Mouse (Mus musculus): ENCODE data around the gene Dnm3.
A peak's percentile ranks its signal among the peaks of the same experiment; 100 is the strongest.

Gene Dnm3

GRCm38 (mm10) chr1:162242980-162243650 is 234.7 kb downstream of the Dnm3 start:
- DNase-seq = peak; percentile 9

GRCm38 (mm10) chr1:162240720-162241119 is 237.1 kb downstream of the Dnm3 start:
- DNase-seq = peak; percentile 77

GRCm38 (mm10) chr1:162238646-162239045 is 239.2 kb downstream of the Dnm3 start:
- DNase-seq = peak; percentile 58

DNA sequence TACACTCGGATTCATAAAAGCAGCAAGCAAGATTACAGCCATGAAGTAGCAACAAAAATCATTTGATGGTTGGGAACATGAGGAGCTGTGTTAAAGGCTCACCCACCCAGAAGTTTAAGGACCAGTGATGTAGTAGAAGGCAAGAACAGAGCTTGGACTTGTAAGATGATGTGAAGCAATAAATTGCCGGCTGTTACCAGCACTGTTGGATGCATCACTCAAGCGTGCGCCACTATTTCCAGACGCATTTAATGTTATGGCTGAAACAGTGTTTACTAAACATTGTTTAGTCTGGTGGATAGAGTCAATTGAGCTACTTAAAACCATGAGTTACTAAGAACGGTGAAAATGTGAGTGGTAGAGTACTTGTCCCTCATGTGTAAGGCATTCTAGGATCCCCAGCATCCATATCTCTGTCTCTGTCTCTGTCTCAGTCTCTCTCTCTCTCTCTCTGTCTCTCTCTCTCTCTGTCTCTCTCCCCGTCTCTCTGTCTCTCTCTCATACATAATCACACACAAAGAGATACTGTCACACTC is 241.1 kb downstream of the Dnm3 start:
- peak; percentile 10 for DNase-seq

GRCm38 (mm10) chr1:162225621-162226147 is 252.2 kb downstream of the Dnm3 start:
- DNase-seq = peak; percentile 76

GRCm38 (mm10) chr1:162224817-162225605 is 252.8 kb downstream of the Dnm3 start:
- DNase-seq = peak; percentile 58

GRCm38 (mm10) chr1:162224061-162224460 is 253.8 kb downstream of the Dnm3 start:
- no peak for DNase-seq

DNA sequence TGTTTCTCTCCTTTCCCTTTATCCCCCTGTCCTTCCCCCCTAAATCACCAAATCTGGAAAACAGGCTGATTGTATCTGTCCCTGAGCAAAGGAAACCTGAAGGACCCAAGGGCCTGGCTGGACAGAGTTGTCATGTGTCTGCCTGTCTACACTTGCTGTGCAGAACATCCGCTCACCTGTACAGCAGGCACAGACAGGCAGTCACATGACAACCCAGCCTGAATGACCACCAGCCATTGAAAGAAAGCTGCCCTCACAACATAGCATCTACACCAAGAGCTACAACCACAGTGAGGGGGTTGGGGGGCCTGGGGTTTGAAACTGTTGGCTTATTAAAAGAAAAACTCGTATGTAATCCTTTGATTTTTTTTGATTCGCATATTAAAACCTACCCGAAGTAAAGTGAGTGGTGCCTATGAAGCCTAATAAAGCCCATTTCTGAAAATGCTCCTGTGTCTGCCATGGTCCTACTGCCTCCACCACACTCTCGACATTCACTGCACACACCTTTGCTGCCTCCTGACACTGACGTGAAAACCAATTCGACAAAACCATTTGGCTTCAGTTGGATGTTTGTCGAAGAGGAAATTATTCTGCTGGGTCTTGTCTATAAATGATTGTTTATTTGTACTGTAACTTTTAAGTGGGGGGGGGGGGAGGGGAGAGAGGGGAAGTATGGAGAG is 254.4 kb downstream of the Dnm3 start:
- DNase-seq = peak; percentile 88

DNA sequence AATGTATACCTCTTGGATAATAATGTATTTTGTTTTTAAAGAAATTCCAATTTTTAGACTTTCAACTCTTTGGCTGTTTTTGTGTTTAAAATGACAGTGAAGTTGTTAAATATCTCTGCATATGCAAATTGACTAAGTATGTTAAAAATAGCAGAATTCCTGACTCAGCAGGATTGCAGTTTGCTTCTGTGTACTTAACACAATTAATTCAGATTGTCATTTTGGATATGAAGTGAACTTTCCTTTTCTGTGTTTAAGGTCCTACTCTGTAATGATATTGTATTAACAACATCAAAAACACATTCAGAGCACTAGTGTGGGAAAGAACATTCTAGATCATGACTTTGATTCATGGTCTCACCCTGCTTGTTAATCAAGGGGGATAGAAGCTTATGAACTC is 255.5 kb downstream of the Dnm3 start:
- no peak for DNase-seq

DNA sequence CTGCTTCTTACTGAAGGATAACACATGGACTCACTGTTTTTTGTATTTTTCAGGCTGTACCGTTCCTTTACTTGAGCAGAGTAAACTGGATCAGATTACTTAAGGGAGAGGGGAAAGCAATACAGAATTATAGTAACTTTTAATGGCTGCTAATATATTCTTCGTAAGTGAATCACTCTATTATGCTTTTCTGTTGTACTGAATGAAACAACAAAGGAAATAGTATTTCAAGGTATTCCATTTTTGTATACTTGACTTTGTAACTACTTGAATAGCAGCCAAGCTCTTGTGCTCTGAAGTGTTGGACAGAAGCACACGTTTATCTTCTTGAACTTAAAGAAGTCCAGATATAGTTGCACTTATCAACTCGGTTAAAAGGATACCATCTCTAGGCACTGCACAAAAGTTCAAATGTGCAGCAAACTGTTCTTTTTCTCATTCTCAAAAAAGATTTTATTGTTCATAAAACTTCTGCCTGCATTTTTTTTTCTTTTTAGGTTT is 256.0 kb downstream of the Dnm3 start:
- DNase-seq = peak; percentile 6

- no peak for DNase-seq
Observed at GRCm38 (mm10) chr1:162220891-162221290, 256.9 kb downstream of the Dnm3 start.

DNA sequence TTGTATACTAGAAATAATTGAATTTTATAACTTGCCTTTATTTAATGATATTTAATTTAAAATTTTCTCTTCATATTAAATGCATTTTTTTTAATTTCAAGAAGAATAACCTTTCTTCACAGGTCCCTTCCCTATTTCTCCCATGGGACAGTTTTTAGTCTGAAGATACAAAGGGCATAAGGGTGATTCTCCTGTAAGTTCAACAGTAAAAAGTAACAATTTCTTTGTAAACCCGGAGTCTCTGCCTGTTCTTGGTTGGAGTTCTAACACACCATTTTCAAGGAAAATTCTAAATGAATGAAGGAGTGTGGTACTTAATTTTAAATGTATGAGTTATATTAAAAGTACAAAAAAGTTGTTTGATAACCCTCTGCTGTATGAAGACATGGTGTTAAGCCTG is 258.1 kb downstream of the Dnm3 start:
- DNase-seq = no peak

GRCm38 (mm10) chr1:162218530-162219180 is 259.2 kb downstream of the Dnm3 start:
- peak; percentile 90 for DNase-seq

DNA sequence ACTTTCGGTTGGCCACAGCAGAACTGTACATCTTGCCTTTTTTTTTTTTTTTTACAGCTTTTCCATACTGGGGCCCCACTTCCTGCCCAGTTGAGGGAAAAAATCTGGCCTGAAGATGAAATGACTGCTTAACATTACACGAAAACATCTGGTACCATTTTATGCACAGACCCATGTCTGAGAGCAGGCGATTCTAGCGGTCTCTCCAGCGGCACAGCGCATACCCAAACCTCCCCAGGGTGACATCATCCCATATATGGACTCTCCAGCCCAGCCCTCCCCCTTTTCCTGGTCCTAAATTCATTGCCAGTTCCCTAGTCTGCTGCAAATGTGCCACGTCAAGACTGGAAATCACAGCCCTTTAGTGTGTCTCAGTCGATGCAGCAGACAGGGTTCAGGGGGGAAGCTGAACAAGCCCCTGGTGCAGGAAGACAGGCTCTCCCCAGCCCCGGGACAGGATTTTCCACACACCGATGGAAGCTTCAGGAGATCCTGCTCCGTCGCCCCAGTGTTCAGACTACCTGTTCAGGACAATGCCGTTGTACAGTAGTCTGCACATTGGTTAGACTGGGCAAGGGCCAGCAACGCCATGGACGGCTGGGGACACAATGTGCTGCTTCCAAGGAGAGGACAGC is 260.4 kb downstream of the Dnm3 start:
- peak; percentile 99 for DNase-seq

GRCm38 (mm10) chr1:162216656-162217055 is 261.2 kb downstream of the Dnm3 start:
- peak; percentile 82 for DNase-seq

DNA sequence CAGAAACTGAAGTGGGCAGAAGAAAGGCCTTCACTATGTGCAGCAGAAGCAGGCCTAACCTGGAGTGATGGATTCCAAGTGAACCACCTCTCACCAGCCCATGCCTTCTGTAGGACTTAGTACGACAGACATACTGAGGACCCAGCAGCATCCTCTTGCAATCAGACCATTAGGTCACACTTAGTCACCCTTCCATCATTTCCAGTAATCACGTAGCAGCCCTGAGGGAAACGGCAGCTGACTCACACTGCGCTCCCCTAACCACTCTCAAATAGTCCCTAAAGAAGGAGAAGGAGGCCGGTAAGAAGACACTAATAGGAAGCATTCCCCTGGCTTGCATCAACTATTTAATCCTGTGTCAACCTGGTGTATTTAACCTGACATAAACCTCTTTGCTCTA is 262.1 kb downstream of the Dnm3 start:
- peak; percentile 76 for DNase-seq

GRCm38 (mm10) chr1:162213066-162213465 is 264.8 kb downstream of the Dnm3 start:
- no peak for DNase-seq

DNA sequence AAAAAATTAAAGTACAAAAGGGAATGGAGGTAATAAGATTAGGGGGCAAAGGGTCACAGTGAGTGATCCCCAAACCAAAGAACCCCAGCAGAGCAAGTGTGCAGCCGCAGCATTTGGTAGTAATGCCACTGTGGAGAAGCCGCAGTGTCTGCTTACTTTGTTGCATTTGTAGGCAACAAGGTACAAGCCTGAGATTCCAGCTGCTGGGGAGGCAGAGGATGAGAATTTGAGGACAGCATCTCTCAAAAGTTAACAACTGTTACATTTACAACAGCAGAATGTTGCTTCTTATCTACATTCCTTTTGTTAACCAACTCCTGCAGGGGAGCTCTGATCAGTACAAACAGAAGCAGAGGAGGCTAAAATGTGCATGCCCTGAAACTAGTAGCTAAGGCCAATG is 267.3 kb downstream of the Dnm3 start:
- DNase-seq = peak; percentile 72

- no peak for DNase-seq
Observed at GRCm38 (mm10) chr1:162209487-162210149, 268.2 kb downstream of the Dnm3 start.

DNA sequence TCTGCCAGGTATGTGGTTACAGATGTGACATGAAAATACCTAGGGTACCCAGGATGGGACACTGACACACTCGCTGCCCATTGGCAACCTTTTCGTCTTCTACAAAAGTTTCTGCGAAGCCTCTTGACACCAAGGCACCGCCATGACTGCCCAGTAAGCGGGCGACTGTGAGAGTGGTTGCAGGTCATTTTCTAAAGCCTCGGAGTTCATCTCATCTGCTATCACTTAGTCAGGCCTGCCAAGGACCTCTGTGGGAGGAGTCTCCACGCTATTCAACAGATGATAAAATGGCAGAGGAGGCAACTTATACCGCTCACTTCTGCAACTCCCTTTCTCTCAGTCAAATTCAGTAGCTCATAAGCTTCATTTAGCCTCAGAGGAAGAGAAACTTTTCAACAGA is 268.8 kb downstream of the Dnm3 start:
- DNase-seq = peak; percentile 91

DNA sequence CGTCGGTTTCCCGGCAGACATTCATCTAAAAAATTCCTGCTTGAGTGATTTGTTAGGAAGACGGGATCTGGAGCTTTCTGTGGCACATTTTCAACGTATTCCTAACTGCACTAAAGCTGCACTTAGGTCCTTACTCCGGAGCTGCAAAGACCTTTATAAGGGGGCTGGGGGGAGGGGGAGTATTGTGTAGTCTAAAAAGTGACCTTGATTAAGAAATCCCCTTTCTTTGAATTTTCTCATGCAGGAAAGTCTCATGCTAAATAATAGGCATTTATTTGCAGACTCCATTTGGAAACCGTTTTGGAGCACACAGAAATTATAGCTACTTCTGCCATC is 270.2 kb downstream of the Dnm3 start:
- no peak for DNase-seq

All from heart, adult 11 months (tissue).